Mouse (Mus musculus): ENCODE results near the gene Cab39. TPM values are rescaled to one million over a fixed set of nuclear protein-coding genes. Genes with fewer than 3 reads are reported as not detected.

The Cab39 gene
- total and polyA plus RNA-seq, 3 experiments = 41.8 to 208 (median 147) TPM

- Histone ChIP-seq H3K27me3 (ENCODE audit: insufficient read depth, low read length) (no peaks in the 10 kb centered on the region), H3K9me3 (replicated peaks) (no peaks in the 10 kb centered on the region), H3K4me1 (ENCODE audit: insufficient read depth, low read depth, low read length) (no peaks in the 10 kb centered on the region), H3K4me3 (ENCODE audit: low read depth, low read length) (no peak overlapping the region), H3K36me3 (replicated peaks) (peaks cover 44% of the 10 kb centered on the region)
- DNase-seq (ENCODE audit: low spot score) (no peak), ATAC-seq (ENCODE audit: extremely low read depth, insufficient number of reproducible peaks, low FRiP score, poor library complexity, severe bottlenecking) (no peak)
- TF ChIP-seq CTCF (IDR thresholded peaks at IDR 0.05; ENCODE audit: low read depth, low read length) (no peak), POLR2AphosphoS5 (IDR thresholded peaks at IDR 0.05; ENCODE audit: insufficient replicate concordance, low read depth, low read length) (no peak), GATA1 (IDR thresholded peaks at IDR 0.05; ENCODE audit: borderline replicate concordance, low read length) (no peak), TAL1 (conservative IDR thresholded peaks at IDR 0.05; ENCODE audit: low read depth, low read length) (no peak), GATA2 (IDR thresholded peaks at IDR 0.05; ENCODE audit: borderline replicate concordance, low read depth, low read length) (no peak)
Measured at GRCm38 (mm10) chr1:85854475-85854874, 61.2 kb downstream of the Cab39 start.

DNA sequence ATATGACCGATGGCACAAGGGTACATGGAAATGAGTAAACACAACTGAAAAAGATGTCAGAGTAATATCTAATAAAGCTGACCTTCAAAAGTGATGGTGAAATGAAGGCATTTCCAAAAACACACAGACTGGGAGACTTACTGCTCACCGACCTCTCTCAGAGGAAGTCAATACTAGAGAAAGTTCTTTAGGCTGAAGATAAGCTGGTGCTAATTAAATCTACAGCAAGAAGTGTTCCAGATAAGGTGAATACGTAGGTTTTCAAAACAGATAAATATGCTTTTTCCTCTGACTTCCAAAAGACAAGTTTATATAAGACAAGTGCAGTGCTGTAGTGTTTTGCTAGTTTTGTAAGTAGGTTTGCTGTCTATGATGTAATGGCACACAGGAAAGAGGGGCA, 63.0 kb downstream of the Cab39 start:
- Histone ChIP-seq H3K27me3 (ENCODE audit: insufficient read depth, low read length) (no peaks in the 10 kb centered on the region), H3K9me3 (replicated peaks) (peaks cover 1% of the 10 kb centered on the region), H3K36me3 (replicated peaks) (peaks cover 33% of the 10 kb centered on the region), H3K4me1 (ENCODE audit: insufficient read depth, low read depth, low read length) (peaks cover under 1% of the 10 kb centered on the region; the same call in 1 of the 2 replicates), H3K4me3 (ENCODE audit: low read depth, low read length) (no peak overlapping the region)
- ATAC-seq (ENCODE audit: extremely low read depth, insufficient number of reproducible peaks, low FRiP score, poor library complexity, severe bottlenecking) = no peak
- DNase-seq (ENCODE audit: low spot score) = no peak
- no peak for TF ChIP-seq TAL1 (conservative IDR thresholded peaks at IDR 0.05; ENCODE audit: low read depth, low read length)
- no peak for TF ChIP-seq GATA2 (IDR thresholded peaks at IDR 0.05; ENCODE audit: borderline replicate concordance, low read depth, low read length)
- TF ChIP-seq GATA1 (IDR thresholded peaks at IDR 0.05; ENCODE audit: borderline replicate concordance, low read length) = no peak
- no peak for TF ChIP-seq POLR2AphosphoS5 (IDR thresholded peaks at IDR 0.05; ENCODE audit: insufficient replicate concordance, low read depth, low read length)
- TF ChIP-seq CTCF (IDR thresholded peaks at IDR 0.05; ENCODE audit: low read depth, low read length) = no peak

DNA sequence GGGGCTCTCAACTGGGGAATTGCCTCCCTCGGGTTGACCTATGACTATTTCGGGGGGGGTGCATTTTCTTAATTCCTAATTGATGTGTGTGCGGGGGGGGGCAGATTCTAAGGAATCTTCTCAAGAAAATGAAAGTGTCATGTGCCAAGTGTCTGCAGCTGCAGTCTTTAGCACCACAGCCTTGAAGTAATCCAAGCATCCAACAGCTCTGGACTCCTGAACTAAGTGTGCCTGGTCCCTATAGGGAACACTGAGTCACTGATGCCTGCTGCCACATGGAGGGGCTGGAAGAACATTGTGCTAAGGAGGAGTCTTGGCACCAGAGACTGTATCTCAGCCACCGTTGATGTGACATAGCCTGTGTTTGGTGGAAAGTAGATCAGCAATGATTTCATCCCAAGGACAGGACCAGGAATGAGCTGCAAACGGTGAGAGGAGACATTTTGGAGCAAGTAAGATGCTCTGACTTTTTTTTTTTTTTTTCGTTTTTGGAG, 64.1 kb downstream of the Cab39 start:
- Histone ChIP-seq H3K36me3 (replicated peaks) (peaks cover 24% of the 10 kb centered on the region), H3K27me3 (ENCODE audit: insufficient read depth, low read length) (no peaks in the 10 kb centered on the region), H3K9me3 (replicated peaks) (peaks cover 9% of the 10 kb centered on the region), H3K4me1 (ENCODE audit: insufficient read depth, low read depth, low read length) (peaks cover 2% of the 10 kb centered on the region; the same call in 1 of the 2 replicates), H3K4me3 (ENCODE audit: low read depth, low read length) (no peak overlapping the region)
- ATAC-seq (ENCODE audit: extremely low read depth, insufficient number of reproducible peaks, low FRiP score, poor library complexity, severe bottlenecking) = no peak
- DNase-seq (ENCODE audit: low spot score) = no peak
- no peak for TF ChIP-seq GATA1 (IDR thresholded peaks at IDR 0.05; ENCODE audit: borderline replicate concordance, low read length)
- no peak for TF ChIP-seq GATA2 (IDR thresholded peaks at IDR 0.05; ENCODE audit: borderline replicate concordance, low read depth, low read length)
- TF ChIP-seq POLR2AphosphoS5 (IDR thresholded peaks at IDR 0.05; ENCODE audit: insufficient replicate concordance, low read depth, low read length) = no peak
- no peak for TF ChIP-seq TAL1 (conservative IDR thresholded peaks at IDR 0.05; ENCODE audit: low read depth, low read length)
- TF ChIP-seq CTCF (IDR thresholded peaks at IDR 0.05; ENCODE audit: low read depth, low read length) = no peak

GRCm38 (mm10) chr1:85864383-85864782, 71.1 kb downstream of the Cab39 start:
- Histone ChIP-seq H3K36me3 (replicated peaks) (no peaks in the 10 kb centered on the region), H3K4me1 (ENCODE audit: insufficient read depth, low read depth, low read length) (peaks cover 2% of the 10 kb centered on the region; the same call in 1 of the 2 replicates), H3K4me3 (ENCODE audit: low read depth, low read length) (no peak overlapping the region), H3K27me3 (ENCODE audit: insufficient read depth, low read length) (no peaks in the 10 kb centered on the region), H3K9me3 (replicated peaks) (peaks cover 21% of the 10 kb centered on the region)
- no peak for DNase-seq (ENCODE audit: low spot score)
- ATAC-seq (ENCODE audit: extremely low read depth, insufficient number of reproducible peaks, low FRiP score, poor library complexity, severe bottlenecking) = peak; percentile 15; the same call in 1 of the 2 replicates
- TF ChIP-seq TAL1 (conservative IDR thresholded peaks at IDR 0.05; ENCODE audit: low read depth, low read length) (no peak), GATA2 (IDR thresholded peaks at IDR 0.05; ENCODE audit: borderline replicate concordance, low read depth, low read length) (no peak), CTCF (IDR thresholded peaks at IDR 0.05; ENCODE audit: low read depth, low read length) (no peak)

DNA sequence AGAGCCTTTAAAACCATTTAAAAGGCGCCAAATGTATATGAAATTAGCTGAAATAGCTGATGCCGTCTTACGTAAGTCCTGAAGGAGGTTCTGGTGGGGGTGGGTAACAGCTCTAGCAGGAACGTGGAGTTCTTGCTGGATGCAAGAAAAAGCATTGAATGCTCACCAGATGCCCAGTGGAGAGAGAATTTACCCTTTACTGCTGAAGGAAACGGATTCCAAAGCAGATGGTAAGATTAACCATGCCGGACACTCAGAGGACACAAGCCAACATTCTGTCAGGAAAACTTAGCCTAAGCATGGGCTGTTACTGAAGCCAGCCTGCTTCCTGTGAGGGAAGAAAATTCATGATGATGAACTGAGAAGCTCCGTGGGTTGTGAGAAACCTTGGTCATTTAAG, 76.8 kb downstream of the Cab39 start:
- Histone ChIP-seq H3K4me1 (ENCODE audit: insufficient read depth, low read depth, low read length) (no peaks in the 10 kb centered on the region), H3K36me3 (replicated peaks) (no peaks in the 10 kb centered on the region), H3K4me3 (ENCODE audit: low read depth, low read length) (no peak overlapping the region), H3K9me3 (replicated peaks) (peaks cover 7% of the 10 kb centered on the region), H3K27me3 (ENCODE audit: insufficient read depth, low read length) (peaks cover 5% of the 10 kb centered on the region)
- TF ChIP-seq GATA2 (IDR thresholded peaks at IDR 0.05; ENCODE audit: borderline replicate concordance, low read depth, low read length) = no peak
- TF ChIP-seq POLR2AphosphoS5 (IDR thresholded peaks at IDR 0.05; ENCODE audit: insufficient replicate concordance, low read depth, low read length) = no peak
- no peak for TF ChIP-seq CTCF (IDR thresholded peaks at IDR 0.05; ENCODE audit: low read depth, low read length)
- no peak for TF ChIP-seq TAL1 (conservative IDR thresholded peaks at IDR 0.05; ENCODE audit: low read depth, low read length)
- no peak for TF ChIP-seq GATA1 (IDR thresholded peaks at IDR 0.05; ENCODE audit: borderline replicate concordance, low read length)
- DNase-seq (ENCODE audit: low spot score) (no peak), ATAC-seq (ENCODE audit: extremely low read depth, insufficient number of reproducible peaks, low FRiP score, poor library complexity, severe bottlenecking) (no peak)

- DNase-seq (ENCODE audit: low spot score) (no peak), ATAC-seq (ENCODE audit: extremely low read depth, insufficient number of reproducible peaks, low FRiP score, poor library complexity, severe bottlenecking) (no peak)
- H3K9me3 ChIP-seq (replicated peaks) = peaks cover 7% of the 10 kb centered on the region
- H3K4me3 ChIP-seq (ENCODE audit: low read depth, low read length) = no peak overlapping the region
- TF ChIP-seq CTCF (IDR thresholded peaks at IDR 0.05; ENCODE audit: low read depth, low read length) (no peak), POLR2AphosphoS5 (IDR thresholded peaks at IDR 0.05; ENCODE audit: insufficient replicate concordance, low read depth, low read length) (no peak), TAL1 (conservative IDR thresholded peaks at IDR 0.05; ENCODE audit: low read depth, low read length) (no peak), GATA2 (IDR thresholded peaks at IDR 0.05; ENCODE audit: borderline replicate concordance, low read depth, low read length) (no peak), GATA1 (IDR thresholded peaks at IDR 0.05; ENCODE audit: borderline replicate concordance, low read length) (no peak)
- H3K36me3 ChIP-seq (replicated peaks) = no peaks in the 10 kb centered on the region
- no peaks in the 10 kb centered on the region for H3K4me1 ChIP-seq (ENCODE audit: insufficient read depth, low read depth, low read length)
- H3K27me3 ChIP-seq (ENCODE audit: insufficient read depth, low read length) = peaks cover 5% of the 10 kb centered on the region
Measured at GRCm38 (mm10) chr1:85870546-85870945, 77.3 kb downstream of the Cab39 start.

All from G1E (cell line).